Mouse (Mus musculus): ENCODE results near the gene Il6ra. TPM values are rescaled to one million over a fixed set of nuclear protein-coding genes. Genes with fewer than 3 reads are reported as not detected.

The Il6ra gene
- polyA plus RNA-seq (2021; fragmentation: Nextera tagmentation): 1.7 and 2.9 TPM in 2 replicates
- long read RNA-seq, experiment 1, full-length matches to known transcripts: 7 of 8 reads
- long read RNA-seq, experiment 1, partial matches to known transcripts: 0 of 8 reads
- long read RNA-seq, experiment 1, other reads (novel, unspliced or antisense): 1 of 8 reads
- long read RNA-seq, experiment 2, partial matches to known transcripts: 0 of 2 reads
- long read RNA-seq, experiment 2, other reads (novel, unspliced or antisense): 1 of 2 reads

DNA sequence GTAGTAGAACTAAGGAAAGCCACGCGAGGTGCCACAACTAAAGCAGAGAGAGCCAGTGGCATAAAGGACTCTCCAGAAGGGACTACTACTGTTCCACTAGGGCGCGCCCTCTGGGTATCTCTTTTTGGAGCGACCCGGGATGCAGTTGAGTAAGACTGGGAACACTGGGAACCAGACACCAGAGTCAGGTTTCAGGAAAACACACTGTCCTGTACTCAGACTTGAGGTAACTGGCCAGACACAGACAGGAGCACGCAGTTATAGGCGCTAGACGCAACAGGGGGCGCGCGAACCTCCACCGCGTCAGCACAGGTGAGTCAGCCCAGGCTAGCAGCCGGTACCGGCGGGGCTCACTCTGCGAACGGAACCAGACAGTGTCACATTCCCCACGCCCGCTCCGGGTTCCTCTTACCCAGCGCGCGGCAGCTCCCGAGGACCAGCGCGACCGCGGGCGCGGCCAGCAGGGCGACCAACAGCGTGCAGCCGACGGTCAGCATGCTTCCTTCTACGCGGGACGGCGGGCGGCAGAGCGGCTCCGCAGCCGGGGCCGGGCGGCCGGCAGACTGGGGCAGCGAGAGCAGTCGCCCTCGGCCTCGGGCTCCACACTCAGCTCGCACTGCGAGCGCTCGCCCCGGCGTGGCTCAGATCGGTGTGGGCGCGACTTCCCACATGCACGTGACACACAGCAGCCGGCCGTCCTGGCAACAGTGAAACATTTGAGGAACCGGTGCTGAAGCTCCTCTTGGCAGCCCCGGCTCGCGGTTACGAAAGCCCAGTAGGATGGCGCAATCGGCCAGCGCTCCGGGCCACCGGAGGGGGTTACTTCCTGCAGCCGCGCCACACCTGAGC, at the start of gene Il6ra:
Gene Il6ra, minus strand, starts transcription at position 654 of the 849 bp plus-strand sequence.

DNA sequence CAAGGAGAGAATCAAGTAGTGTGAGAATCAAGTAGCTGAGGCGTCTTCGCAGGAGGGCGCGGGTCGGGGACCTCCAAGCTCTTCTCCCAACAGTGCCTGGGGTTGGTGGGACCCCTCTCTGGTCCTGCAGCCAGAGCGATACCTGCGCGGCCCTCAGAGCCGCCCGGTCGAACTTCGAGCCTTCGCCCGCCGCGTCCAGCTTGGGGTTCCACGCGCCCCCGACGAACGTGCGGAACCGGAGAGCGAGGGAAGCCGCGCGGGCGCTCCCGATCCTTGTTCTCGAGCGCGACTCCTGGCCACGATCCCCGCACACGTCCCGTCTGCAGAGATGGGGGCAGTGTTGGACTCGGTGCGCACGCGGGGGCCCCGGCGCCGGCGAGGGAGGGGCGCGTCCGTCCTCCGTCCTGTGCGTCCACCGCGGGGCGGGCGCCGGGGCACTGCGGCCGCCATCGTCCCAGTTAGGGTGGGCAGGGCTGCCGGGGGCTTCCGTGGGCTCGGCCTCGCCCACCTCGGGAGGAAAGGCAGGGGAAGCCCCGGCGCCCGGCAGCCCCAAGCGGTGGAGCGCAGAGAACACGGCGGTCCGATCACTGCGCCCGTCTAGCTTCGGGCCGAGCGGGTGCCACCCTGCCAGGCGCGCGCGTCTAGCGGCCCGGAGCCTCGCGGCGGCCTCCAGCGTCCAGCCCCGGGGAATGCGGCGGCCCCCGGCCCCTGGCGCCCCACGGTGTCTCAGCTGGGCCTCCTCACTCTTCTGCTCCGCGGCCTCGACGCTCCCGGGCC, 82.0 kb downstream of the Il6ra start, which contains the start of gene She:
Gene She, plus strand, starts transcription at position 556 of the 777 bp plus-strand sequence.

Other genes with a start within 250 kb of the Il6ra start
- 22.8 and 57.0 TPM in 2 replicates for gene Adar, start 198.2 kb downstream of the Il6ra start, polyA plus RNA-seq (2021; fragmentation: Nextera tagmentation)
- gene Chrnb2, start 148.6 kb downstream of the Il6ra start, polyA plus RNA-seq (2021; fragmentation: Nextera tagmentation): 11.2 and 13.0 TPM in 2 replicates
- 8.3 and 11.3 TPM in 2 replicates for gene Ube2q1, start 139.6 kb downstream of the Il6ra start, polyA plus RNA-seq (2021; fragmentation: Nextera tagmentation)
- 0.27 and 0.67 TPM in 2 replicates for gene She, start 81.8 kb downstream of the Il6ra start, polyA plus RNA-seq (2021; fragmentation: Nextera tagmentation)
- 5.0 and 7.0 TPM in 2 replicates for gene Atp8b2, start 50.3 kb upstream of the Il6ra start, polyA plus RNA-seq (2021; fragmentation: Nextera tagmentation)
- 105 and 114 TPM in 2 replicates for gene Hax1, start 85.6 kb upstream of the Il6ra start, polyA plus RNA-seq (2021; fragmentation: Nextera tagmentation)
- gene 4933434E20Rik, start 138.4 kb upstream of the Il6ra start, polyA plus RNA-seq (2021; fragmentation: Nextera tagmentation): 379 and 544 TPM in 2 replicates
- 76.5 and 86.2 TPM in 2 replicates for gene Ubap2l, start 139.4 kb upstream of the Il6ra start, polyA plus RNA-seq (2021; fragmentation: Nextera tagmentation)
- 166 and 186 TPM in 2 replicates for gene Tpm3, start 159.5 kb upstream of the Il6ra start, polyA plus RNA-seq (2021; fragmentation: Nextera tagmentation)
- 0.04 TPM in 1 of 2 replicates, not detected in the other for gene Nup210l, start 190.9 kb upstream of the Il6ra start, polyA plus RNA-seq (2021; fragmentation: Nextera tagmentation)

All from left cerebral cortex, adult 6 months (tissue).